Mouse (Mus musculus) intestine, embryonic 16.5 days (tissue): ENCODE measurements at regions not wholly inside any gene's neighbourhood (a gene's known extent, or its start where the extent isn't known, plus 50 kb on each side); places are given as distances from the start of the nearest gene placed in this dataset.

Source experiments
- ATAC-seq: fragments of 200-750 bp; cut with Nextera tagmentation; 2 replicates; pipeline ENCODE4 v1.8.0; 2017; ENCODE audit warnings: moderate TSS enrichment, moderate library complexity
- H3K27ac ChIP-seq: fragments of 300-500 bp; sonication (generic); 2 replicates; pipeline ENCODE4 v1.5.1; 2014; ENCODE audit warnings: mild to moderate bottlenecking, low read length
- H3K27me3 ChIP-seq: fragments of 300-500 bp; sonication (generic); replicated peaks from 2 replicates; pipeline ENCODE4 v1.6.1; 2014; ENCODE audit warnings: low read length, control low read depth, mixed read lengths; ENCODE audit not compliant: control insufficient read depth, insufficient read depth
- H3K36me3 ChIP-seq: fragments of 300-500 bp; sonication (generic); 2 replicates; pipeline ENCODE4 v1.6.1; 2014; ENCODE audit warnings: low read length, control low read depth; ENCODE audit not compliant: control insufficient read depth, insufficient read depth
- H3K4me1 ChIP-seq: fragments of 300-500 bp; sonication (generic); 2 replicates; pipeline ENCODE4 v1.6.1; 2014; ENCODE audit warnings: low read length, control low read depth, mixed read lengths; ENCODE audit not compliant: control insufficient read depth, insufficient read depth
- H3K4me2 ChIP-seq: fragments of 300-500 bp; sonication (generic); 2 replicates; pipeline ENCODE4 v1.6.1; 2014; ENCODE audit warnings: low read depth, low read length, control low read depth
- H3K4me3 ChIP-seq: fragments of 300-500 bp; sonication (generic); 2 replicates; pipeline ENCODE4 v1.5.1; 2014; ENCODE audit warnings: mild to moderate bottlenecking, low read length
- H3K9ac ChIP-seq: fragments of 300-500 bp; sonication (generic); 2 replicates; pipeline ENCODE4 v1.6.1; 2014; ENCODE audit warnings: low read depth, low read length
- H3K9me3 ChIP-seq: fragments of 300-500 bp; sonication (generic); 2 replicates; pipeline ENCODE4 v1.6.1; 2016; ENCODE audit warnings: low read length, control low read depth; ENCODE audit not compliant: control insufficient read depth
- WGBS: fragments of 180-500 bp; shearing (Covaris S2); extraction: QIAGEN DNeasy Blood & Tissue Kit; methylation state at CpG from one replicate; pipeline ENCODE4 v1.1.7; 2014; 5-methylcytosine and 5-hydroxymethylcytosine counted together

DNA sequence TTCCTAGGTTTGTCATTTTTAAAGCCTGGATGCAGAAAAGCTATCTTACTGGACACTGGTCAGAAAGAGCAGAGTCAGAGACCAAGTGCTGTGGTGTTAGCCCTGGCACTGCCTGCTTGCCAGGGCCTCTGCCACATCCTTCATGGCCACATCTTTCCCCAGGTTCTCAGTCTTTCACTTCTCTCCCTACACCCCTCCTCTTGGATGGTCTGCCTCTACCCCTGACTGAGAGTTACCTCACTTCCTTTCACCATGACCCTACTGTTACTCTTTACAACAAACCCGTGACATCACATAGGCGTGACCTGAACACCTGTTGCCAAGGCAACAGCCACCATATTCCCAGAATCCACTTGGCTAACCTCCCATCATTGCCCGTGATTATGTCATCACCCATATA lies 191.6 kb upstream of the Jade1 start:
- H3K4me2 ChIP-seq: no peak overlapping the region
- ATAC-seq: no peak
- H3K4me1 ChIP-seq: no peaks in the 10 kb centered on the region
- H3K9ac ChIP-seq: no peak overlapping the region
- no peak overlapping the region for H3K27ac ChIP-seq
- no peak overlapping the region for H3K4me3 ChIP-seq
- H3K27me3 ChIP-seq: no peaks in the 10 kb centered on the region
- H3K9me3 ChIP-seq: no peaks in the 10 kb centered on the region
- no peaks in the 10 kb centered on the region for H3K36me3 ChIP-seq
- 82% methylated on average over 3 of the region's 3 CpGs for WGBS

DNA sequence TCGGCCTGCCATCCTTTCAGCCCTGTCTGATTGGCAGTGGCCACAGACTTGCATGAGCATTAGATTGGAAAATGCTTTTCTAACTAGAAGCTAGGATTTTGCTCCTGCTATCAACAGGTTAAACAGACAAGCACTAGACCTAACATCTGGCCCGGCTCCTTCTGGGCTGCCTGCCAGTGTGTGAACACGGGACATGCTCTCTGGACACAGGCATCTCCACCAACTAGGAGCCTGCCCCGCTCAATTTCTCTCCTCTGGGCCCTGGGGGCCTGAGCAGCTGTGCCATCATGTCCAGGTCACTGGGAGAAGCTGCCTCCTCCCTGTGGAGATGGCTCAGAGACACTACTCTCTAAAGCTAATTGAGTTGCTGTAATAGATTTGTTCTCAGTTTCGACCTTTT lies 195.3 kb upstream of the Jade1 start:
- H3K27ac ChIP-seq: no peak overlapping the region
- no peak overlapping the region for H3K9ac ChIP-seq
- no peaks in the 10 kb centered on the region for H3K36me3 ChIP-seq
- no peak for ATAC-seq
- H3K4me2 ChIP-seq: no peak overlapping the region
- no peaks in the 10 kb centered on the region for H3K9me3 ChIP-seq
- H3K27me3 ChIP-seq: no peaks in the 10 kb centered on the region
- no peak overlapping the region for H3K4me3 ChIP-seq
- no peaks in the 10 kb centered on the region for H3K4me1 ChIP-seq
- 51% methylated on average over 5 of the region's 5 CpGs for WGBS

DNA sequence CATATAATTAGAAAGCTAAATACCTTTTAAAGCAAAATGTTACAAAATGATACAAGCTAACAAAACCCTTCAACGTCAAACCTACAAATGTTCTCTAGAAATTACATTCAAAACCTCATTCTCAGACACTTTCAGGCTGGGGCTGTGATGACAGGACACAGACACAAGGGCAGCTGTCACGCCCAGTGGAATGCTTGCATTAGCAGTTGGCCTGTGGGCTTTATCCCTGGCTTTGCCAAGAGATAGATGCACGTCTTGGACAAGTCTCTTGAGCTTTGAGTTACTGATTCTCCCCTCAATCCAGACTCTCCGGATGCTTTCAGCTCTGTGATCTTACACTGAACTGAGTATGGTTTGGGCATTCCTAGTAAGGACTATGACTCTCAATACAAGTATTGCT lies 196.1 kb upstream of the Jade1 start:
- H3K4me3 ChIP-seq: no peak overlapping the region
- no peak for ATAC-seq
- WGBS: 57% methylated on average over 4 of the region's 4 CpGs
- H3K4me2 ChIP-seq: no peak overlapping the region
- H3K9ac ChIP-seq: no peak overlapping the region
- H3K36me3 ChIP-seq: no peaks in the 10 kb centered on the region
- H3K9me3 ChIP-seq: no peaks in the 10 kb centered on the region
- H3K27ac ChIP-seq: no peak overlapping the region
- H3K27me3 ChIP-seq: no peaks in the 10 kb centered on the region
- H3K4me1 ChIP-seq: no peaks in the 10 kb centered on the region

DNA sequence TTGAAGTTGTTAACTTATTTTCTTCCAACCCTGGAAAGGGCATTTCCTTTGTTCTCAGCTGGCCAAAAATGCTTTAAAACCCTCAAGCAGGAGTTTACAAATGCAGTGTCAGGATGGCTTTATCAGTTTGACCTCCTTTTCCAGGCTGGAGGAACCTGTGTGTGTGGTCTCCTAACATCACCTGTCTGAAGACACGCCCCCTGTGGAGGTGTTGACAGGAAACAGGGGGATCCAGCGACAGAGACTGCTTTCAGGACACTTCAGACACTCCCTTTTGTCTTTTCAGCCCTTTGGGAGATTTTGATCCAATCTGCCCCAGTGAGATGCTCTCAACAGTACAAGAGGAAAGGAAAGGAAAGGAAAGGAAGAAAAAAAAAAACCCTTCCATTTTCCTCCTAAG lies 202.5 kb upstream of the Jade1 start:
- no peaks in the 10 kb centered on the region for H3K9me3 ChIP-seq
- WGBS: 41% methylated on average over 2 of the region's 2 CpGs
- H3K4me3 ChIP-seq: no peak overlapping the region
- H3K4me2 ChIP-seq: no peak overlapping the region
- H3K36me3 ChIP-seq: no peaks in the 10 kb centered on the region
- no peak overlapping the region for H3K9ac ChIP-seq
- no peak for ATAC-seq
- no peaks in the 10 kb centered on the region for H3K4me1 ChIP-seq
- H3K27me3 ChIP-seq: no peaks in the 10 kb centered on the region
- no peak overlapping the region for H3K27ac ChIP-seq

DNA sequence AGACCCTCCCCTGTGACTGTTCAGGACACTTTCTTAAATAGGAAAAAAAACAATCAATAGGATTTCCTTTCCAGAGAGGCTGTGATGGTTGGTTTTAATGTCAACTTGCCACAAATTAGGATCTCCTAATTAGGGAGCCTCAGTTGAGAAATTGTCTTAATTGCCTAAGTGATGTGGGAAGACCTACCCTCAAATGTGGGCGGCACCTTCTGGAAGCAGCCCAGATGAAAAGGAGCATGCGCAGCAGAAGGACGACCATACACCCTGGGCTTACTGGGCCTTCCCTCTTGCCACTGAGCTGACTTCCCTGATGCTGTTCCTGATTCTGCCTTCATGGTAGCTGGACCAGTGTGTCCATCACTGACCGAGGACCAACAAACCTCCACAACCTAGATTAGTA lies 203.7 kb upstream of the Jade1 start:
- H3K36me3 ChIP-seq: no peaks in the 10 kb centered on the region
- no peaks in the 10 kb centered on the region for H3K4me1 ChIP-seq
- no peak for ATAC-seq
- no peak overlapping the region for H3K27ac ChIP-seq
- H3K9me3 ChIP-seq: no peaks in the 10 kb centered on the region
- H3K4me2 ChIP-seq: no peak overlapping the region
- H3K9ac ChIP-seq: no peak overlapping the region
- no peak overlapping the region for H3K4me3 ChIP-seq
- no peaks in the 10 kb centered on the region for H3K27me3 ChIP-seq
- 84% methylated on average over 4 of the region's 4 CpGs for WGBS

DNA sequence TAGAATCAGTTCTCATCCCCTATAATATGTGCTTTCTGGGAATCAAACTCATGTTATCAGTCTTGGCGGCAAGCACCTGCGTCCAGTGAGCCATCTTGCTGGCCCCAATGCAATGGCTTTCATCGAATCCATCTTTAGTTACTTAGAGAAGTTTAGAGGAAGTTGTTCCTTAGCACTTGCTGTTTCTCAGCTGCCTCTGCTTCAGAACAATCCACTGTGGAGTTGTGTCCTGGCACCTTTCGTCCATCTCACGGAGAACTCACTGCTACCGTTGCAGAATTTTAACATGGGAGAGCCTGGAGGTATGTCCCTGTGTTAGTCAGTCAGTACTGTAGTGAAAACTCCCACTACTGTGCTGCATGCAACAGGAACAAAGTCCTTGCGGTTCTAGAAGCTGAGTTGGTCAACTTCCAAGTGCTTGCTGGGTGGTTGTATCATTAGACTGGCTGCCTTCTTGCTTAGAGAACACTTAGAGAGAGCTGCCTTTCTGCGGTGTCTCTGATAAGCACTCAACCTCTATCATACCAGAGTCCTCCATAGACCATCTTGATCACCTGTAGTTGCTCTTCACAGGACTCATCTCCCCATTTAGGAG lies 204.3 kb upstream of the Jade1 start:
- Histone ChIP-seq H3K4me3 (no peak overlapping the region), H3K9ac (no peak overlapping the region), H3K4me1 (no peaks in the 10 kb centered on the region), H3K36me3 (no peaks in the 10 kb centered on the region), H3K9me3 (no peaks in the 10 kb centered on the region), H3K27me3 (no peaks in the 10 kb centered on the region), H3K4me2 (no peak overlapping the region), H3K27ac (no peak overlapping the region)
- WGBS: 90% methylated on average over 8 of the region's 8 CpGs
- no peak for ATAC-seq

DNA sequence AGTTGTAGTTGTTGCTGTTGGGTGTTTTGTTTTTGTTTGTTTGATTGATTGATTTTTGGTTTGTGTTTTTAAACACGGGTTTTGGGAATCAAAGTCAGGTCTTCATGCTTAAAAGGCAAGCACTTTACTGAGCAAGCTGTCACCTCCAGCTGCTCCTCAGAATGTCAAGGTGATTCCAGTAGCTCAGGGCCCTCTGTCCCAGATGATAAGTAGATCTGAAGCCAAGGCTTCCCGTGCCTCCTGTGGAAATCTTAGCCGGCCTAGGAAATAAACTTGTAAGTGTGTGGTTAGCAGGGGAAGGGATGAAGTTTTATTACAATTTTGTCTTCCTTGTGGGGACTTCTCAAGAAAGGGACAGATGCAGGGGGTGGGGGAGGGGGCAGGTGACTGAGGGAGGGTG lies 205.2 kb upstream of the Jade1 start:
- 69% methylated on average over 3 of the region's 3 CpGs for WGBS
- Histone ChIP-seq H3K4me1 (no peaks in the 10 kb centered on the region), H3K9me3 (no peaks in the 10 kb centered on the region), H3K27ac (no peak overlapping the region), H3K4me2 (no peak overlapping the region), H3K36me3 (no peaks in the 10 kb centered on the region), H3K4me3 (no peak overlapping the region), H3K9ac (no peak overlapping the region), H3K27me3 (no peaks in the 10 kb centered on the region)
- no peak for ATAC-seq

DNA sequence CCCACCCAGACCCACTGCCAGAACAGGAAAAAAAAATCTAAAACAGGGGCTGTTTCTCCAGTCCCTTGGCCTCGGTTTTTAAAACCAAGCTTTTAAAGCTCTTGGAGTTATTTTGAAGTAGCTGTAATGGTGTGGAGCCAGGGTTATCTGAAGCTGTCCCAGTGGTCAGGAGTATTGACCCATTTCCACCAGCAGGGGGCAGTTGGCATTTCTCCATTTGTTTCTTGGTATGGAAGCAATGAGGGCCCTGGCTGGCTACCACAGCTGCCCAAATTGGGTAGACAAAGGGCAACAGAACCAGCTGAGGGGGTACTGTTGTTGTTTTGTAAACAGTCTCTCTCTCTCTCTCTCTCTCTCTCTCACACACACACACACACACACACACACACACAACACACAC lies 206.7 kb upstream of the Jade1 start:
- no peaks in the 10 kb centered on the region for H3K36me3 ChIP-seq
- H3K9ac ChIP-seq: no peak overlapping the region
- WGBS: 67% methylated on average over 1 of the region's 1 CpGs
- H3K27me3 ChIP-seq: no peaks in the 10 kb centered on the region
- no peak for ATAC-seq
- no peaks in the 10 kb centered on the region for H3K9me3 ChIP-seq
- no peaks in the 10 kb centered on the region for H3K4me1 ChIP-seq
- H3K4me3 ChIP-seq: no peak overlapping the region
- H3K27ac ChIP-seq: no peak overlapping the region
- H3K4me2 ChIP-seq: no peak overlapping the region

DNA sequence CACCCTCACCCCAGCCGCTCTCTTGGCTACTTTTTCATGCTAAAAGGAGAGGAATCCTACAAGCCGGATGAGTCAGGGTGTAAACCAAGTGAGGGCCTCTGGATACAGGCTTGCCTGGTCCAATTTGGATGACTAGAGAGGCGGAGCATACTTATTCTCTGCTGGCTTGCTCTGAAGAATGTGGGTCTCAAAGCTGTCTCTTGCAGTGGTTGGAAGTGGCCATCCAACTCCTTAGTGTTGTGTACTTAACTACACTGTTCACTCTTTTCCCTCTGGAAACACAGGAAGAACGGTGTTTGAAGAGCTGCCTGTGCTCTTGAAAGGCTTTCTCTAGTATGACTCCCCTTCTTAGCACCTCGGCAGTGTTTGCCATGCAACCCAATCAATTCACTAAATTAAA lies 208.7 kb upstream of the Jade1 start:
- H3K9ac ChIP-seq: no peak overlapping the region

DNA sequence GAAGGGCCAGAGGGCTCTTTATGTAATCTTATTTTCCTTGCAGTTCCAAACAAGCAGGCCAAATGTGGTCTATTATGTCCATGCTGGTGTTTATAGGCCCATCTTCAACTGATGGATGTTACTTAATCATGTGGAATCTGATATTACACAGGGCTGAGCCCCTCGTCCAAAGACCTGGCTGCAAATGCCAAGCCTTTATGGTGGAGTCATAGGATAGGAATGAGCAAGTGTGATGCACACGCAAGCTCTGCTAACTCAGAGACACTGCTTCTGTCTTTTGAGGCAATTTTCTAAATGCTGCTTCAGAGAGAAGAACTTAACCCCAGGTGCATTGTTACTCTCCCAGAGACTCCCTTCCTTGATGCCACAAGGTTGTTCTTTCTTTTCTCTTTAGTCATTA lies 212.1 kb upstream of the Jade1 start:
- no peak for ATAC-seq
- Histone ChIP-seq H3K9ac (no peak overlapping the region), H3K27me3 (no peaks in the 10 kb centered on the region), H3K9me3 (no peaks in the 10 kb centered on the region), H3K4me3 (no peak overlapping the region), H3K27ac (no peak overlapping the region), H3K36me3 (no peaks in the 10 kb centered on the region), H3K4me1 (no peaks in the 10 kb centered on the region), H3K4me2 (no peak overlapping the region)
- 66% methylated on average over 2 of the region's 2 CpGs for WGBS

More for the DNA sequence above, 208.7 kb upstream of the Jade1 start:
- Histone ChIP-seq H3K4me2 (no peak overlapping the region), H3K36me3 (no peaks in the 10 kb centered on the region), H3K9me3 (no peaks in the 10 kb centered on the region), H3K4me3 (no peak overlapping the region), H3K27ac (no peak overlapping the region), H3K27me3 (no peaks in the 10 kb centered on the region), H3K4me1 (no peaks in the 10 kb centered on the region)
- WGBS: 68% methylated on average over 5 of the region's 5 CpGs
- no peak for ATAC-seq
